Mouse (Mus musculus) liver, embryonic 14.5 days (tissue): ENCODE data around the gene Mprip.

Experiments used
- CTCF ChIP-seq: IDR thresholded peaks from 2 replicates; pipeline ENCODE4 v1.5.1; 2016; ENCODE audit warnings: antibody characterized with exemption, low read depth, control low read depth
- EP300 ChIP-seq: IDR thresholded peaks from 2 replicates; pipeline ENCODE4 v1.6.1; 2016; ENCODE audit warnings: antibody characterized with exemption, low read depth

DNA sequence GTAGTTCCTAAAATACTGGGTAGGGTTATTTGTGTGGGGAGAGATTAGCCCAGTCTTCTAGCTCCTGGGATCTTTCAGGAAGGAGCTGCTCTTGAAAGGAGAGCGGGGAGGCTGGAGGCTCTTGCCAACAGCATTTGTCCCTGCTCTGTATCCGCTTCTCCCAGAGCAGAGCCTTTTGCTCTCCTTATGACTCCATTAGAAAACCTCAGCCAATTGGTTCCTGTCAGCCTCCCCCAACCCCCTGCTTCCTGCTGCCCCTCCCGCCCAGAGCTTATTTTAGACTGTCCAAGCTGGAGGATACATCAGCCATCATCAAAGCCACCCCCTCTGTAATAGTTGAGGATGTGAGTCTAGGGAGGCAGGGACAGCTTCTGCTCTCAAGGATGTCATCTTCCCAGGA is 3.7 kb downstream of the Mprip start:
- TF ChIP-seq CTCF (no peak), EP300 (no peak)
